Mouse (Mus musculus): ENCODE results near the gene Klk10.

DNA sequence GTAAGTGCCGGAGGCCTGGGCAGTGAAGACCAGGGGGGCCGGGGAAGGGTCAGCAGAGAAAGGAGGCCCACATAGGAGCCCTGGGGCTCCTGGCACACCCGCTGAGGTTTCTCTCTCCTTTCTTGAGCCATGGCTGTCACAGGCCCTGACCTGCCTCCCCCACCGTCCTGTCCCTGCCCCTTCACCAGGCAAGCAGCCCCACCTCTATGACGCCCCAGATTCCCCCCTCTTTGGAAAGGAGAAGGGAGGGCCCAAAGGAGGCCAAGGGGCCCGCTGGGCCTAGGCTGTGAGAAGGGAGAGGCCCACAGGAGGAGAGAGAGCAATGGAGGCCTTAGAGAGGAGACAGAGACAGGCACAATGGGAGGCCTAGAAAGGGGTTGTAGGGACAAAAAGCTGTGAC is 6.0 kb upstream of the Klk10 start:
- TF ChIP-seq CTCF (IDR thresholded peaks at IDR 0.05; ENCODE audit: low read depth) (no peak), EP300 (IDR thresholded peaks at IDR 0.05; ENCODE audit: low read depth) (no peak)
